Comparison of ENCODE assay signal across 19 mouse cellular contexts in the genomic region with DNA sequence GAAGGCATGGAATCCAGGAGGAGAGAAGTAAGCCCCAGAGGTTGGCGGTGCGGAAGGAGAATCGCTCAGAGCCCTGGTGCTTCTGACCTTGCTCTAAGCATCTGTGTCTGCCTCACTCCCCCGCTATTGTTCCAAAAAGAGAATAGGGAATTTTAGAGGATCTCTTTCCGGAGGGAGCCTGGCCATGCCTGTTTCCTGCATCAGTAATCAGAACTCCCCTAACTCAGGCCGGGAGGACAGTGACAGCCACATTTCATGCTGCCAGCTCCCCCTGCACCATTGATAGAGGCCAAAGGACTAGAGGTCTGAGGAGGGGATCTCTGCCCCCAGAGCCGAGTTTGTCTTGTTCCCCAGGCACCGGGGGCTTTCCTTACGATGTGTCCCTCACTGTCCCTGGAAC. TPM values are rescaled to one million over a fixed set of nuclear protein-coding genes. Genes with fewer than 3 reads are reported as not detected.
"Had no signal": no experiment of that assay in that cellular context is flagged by ENCODE, and none has a peak within 500 bp of the region (broad histone marks: within the 10 kb centered on the region; RNA-seq: fewer than 3 reads in every experiment).

No protein-coding gene starts in this region.

- ATAC-seq: liver, postnatal 0 days; lung, postnatal 0 days; midbrain, embryonic 15.5 days had no signal

- H3K9ac ChIP-seq: liver, embryonic 15.5 days; liver, postnatal 0 days; lung, embryonic 15.5 days; midbrain, embryonic 12.5 days; midbrain, embryonic 15.5 days; neural tube, embryonic 12.5 days; stomach, embryonic 15.5 days had no signal

- H3K36me3 ChIP-seq: liver, embryonic 15.5 days; lung, embryonic 15.5 days; midbrain, embryonic 12.5 days; midbrain, embryonic 15.5 days; neural tube, embryonic 12.5 days; stomach, embryonic 15.5 days had no signal

- H3K4me3 ChIP-seq: liver, embryonic 15.5 days; lung, embryonic 15.5 days; megakaryocyte, embryonic 14.5 days; midbrain, embryonic 12.5 days; midbrain, embryonic 15.5 days; neural tube, embryonic 12.5 days; stomach, embryonic 15.5 days had no signal

- H3K4me1 ChIP-seq: liver, embryonic 15.5 days; lung, embryonic 15.5 days; midbrain, embryonic 12.5 days; midbrain, embryonic 15.5 days; neural tube, embryonic 12.5 days; stomach, embryonic 15.5 days had no signal

- H3K4me2 ChIP-seq: liver, embryonic 15.5 days; lung, embryonic 15.5 days; midbrain, embryonic 12.5 days; midbrain, embryonic 15.5 days; neural tube, embryonic 12.5 days; stomach, embryonic 15.5 days had no signal

- DNase-seq: liver, postnatal 0 days; lung, adult 2 months; lung, postnatal 14 days; lung, postnatal 36 days; right cerebral cortex, postnatal 14 days; thymus, adult 2 months; thymus, postnatal 25 days; thymus, postnatal 4 days had no signal

- H3K9me3 ChIP-seq: liver, embryonic 15.5 days; lung, embryonic 15.5 days; megakaryocyte, embryonic 14.5 days; midbrain, embryonic 12.5 days; midbrain, embryonic 15.5 days; neural tube, embryonic 12.5 days; stomach, embryonic 15.5 days had no signal

- H3K27me3 ChIP-seq: lung, embryonic 15.5 days; midbrain, embryonic 12.5 days; midbrain, embryonic 15.5 days; neural tube, embryonic 12.5 days; stomach, embryonic 15.5 days had no signal

- H3K27ac ChIP-seq: liver, embryonic 15.5 days; lung, embryonic 15.5 days; macrophage; midbrain, embryonic 12.5 days; midbrain, embryonic 15.5 days; neural tube, embryonic 12.5 days; stomach, embryonic 15.5 days; stomach, postnatal 0 days had no signal

RNA-seq across cellular contexts. Expression of a gene that starts 53.0 kb away (rescaled TPM):
- polyA plus RNA-seq: liver, embryonic 15.5 days; liver, postnatal 0 days; macrophage; midbrain, embryonic 12.5 days; neural tube, embryonic 12.5 days; stomach, embryonic 15.5 days; stomach, postnatal 0 days; urinary bladder, adult 2 months had no signal
